Mouse (Mus musculus) stomach, embryonic 15.5 days (tissue): Measurements from ENCODE around the gene Gm27179. TPM values are rescaled to one million over a fixed set of nuclear protein-coding genes. Genes with fewer than 3 reads are reported as not detected.
"Not testable (repeated sequence)": the region's sequence is repeated elsewhere in the genome, so short reads cannot be mapped to it uniquely, and the experiment has no call there.

Experiments used
- ATAC-seq: fragments of 200-750 bp; cut with Nextera tagmentation; 2 replicates; pipeline ENCODE4 v1.8.0; 2017; ENCODE audit warnings: low read depth, moderate number of reproducible peaks, moderate TSS enrichment; ENCODE audit not compliant: insufficient read depth, low FRiP score
- H3K27ac ChIP-seq: fragments of 300-500 bp; sonication (generic); 2 replicates; pipeline ENCODE4 v1.5.1; 2015; ENCODE audit warnings: mild to moderate bottlenecking, inconsistent platforms
- H3K27me3 ChIP-seq: fragments of 300-500 bp; sonication (generic); replicated peaks from 2 replicates; pipeline ENCODE4 v1.6.1; 2015; ENCODE audit warnings: inconsistent platforms
- H3K36me3 ChIP-seq: fragments of 300-500 bp; sonication (generic); 2 replicates; pipeline ENCODE4 v1.6.1; 2015; ENCODE audit warnings: inconsistent platforms
- H3K4me1 ChIP-seq: fragments of 300-500 bp; sonication (generic); 2 replicates; pipeline ENCODE4 v1.6.1; 2015; ENCODE audit warnings: inconsistent platforms
- H3K4me2 ChIP-seq: fragments of 300-500 bp; sonication (generic); 2 replicates; pipeline ENCODE4 v1.6.1; 2015; ENCODE audit warnings: mild to moderate bottlenecking, inconsistent platforms
- H3K4me3 ChIP-seq: fragments of 300-500 bp; sonication (generic); replicated peaks from 2 replicates; pipeline ENCODE4 v1.5.1; 2015; ENCODE audit warnings: inconsistent platforms
- H3K9ac ChIP-seq: fragments of 300-500 bp; sonication (generic); 2 replicates; pipeline ENCODE4 v1.6.1; 2015; ENCODE audit warnings: inconsistent platforms
- H3K9me3 ChIP-seq: fragments of 300-500 bp; sonication (generic); 2 replicates; pipeline ENCODE4 v1.6.1; 2016; ENCODE audit warnings: inconsistent platforms
- WGBS: fragments of 180-500 bp; shearing (Covaris S2); methylation state at CpG from one replicate; pipeline ENCODE4 v1.1.7; 2015; 5-methylcytosine and 5-hydroxymethylcytosine counted together
- polyA plus RNA-seq: library from polyadenylated mRNA; unstranded; fragments of >200 nt; fragmentation: Nextera tagmentation; extraction: Ambion mirVana; gene quantifications from 2 replicates; pipeline ENCODE4 v1.2.1, GENCODE M21; 2015

The Gm27179 gene
- polyA plus RNA-seq: not detected in 2 replicates

- H3K27ac ChIP-seq, H3K27me3 ChIP-seq, H3K4me2 ChIP-seq, ATAC-seq, H3K4me3 ChIP-seq, H3K9ac ChIP-seq, H3K36me3 ChIP-seq, H3K9me3 ChIP-seq, H3K4me1 ChIP-seq: not testable (repeated sequence)
- no CpG with 5 or more reads among the region's 2 CpGs for WGBS
These were observed at the start of gene Gm27179 for GRCm38 (mm10) chr14:69512449-69512848. Gm27179 (minus strand) TSS chr14:69512549.

DNA sequence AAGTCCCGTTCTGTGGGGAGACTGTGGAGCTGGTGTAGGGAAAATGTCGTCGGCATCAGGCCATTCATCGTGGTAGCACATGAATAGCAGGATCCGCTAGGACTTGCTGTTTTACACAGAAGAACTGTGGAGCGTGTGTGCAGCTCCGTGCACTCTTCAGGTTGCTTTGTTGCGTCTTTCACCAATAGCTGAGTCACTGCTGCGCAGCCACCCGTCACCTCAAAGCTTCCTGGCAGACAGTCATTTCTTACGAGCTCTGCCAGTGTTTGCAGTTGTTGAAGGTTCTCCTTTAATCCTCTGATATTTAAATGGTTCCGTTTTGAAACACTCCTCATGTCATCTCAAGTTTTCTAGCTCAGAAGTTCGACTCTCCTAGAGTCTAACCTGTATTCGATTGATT, 45.2 kb upstream of the Gm27179 start:
- not testable (repeated sequence) for H3K4me2 ChIP-seq, H3K27me3 ChIP-seq, ATAC-seq, H3K27ac ChIP-seq, H3K36me3 ChIP-seq, H3K4me1 ChIP-seq, H3K9ac ChIP-seq, H3K9me3 ChIP-seq, H3K4me3 ChIP-seq
- no CpG with 5 or more reads among the region's 14 CpGs for WGBS

DNA sequence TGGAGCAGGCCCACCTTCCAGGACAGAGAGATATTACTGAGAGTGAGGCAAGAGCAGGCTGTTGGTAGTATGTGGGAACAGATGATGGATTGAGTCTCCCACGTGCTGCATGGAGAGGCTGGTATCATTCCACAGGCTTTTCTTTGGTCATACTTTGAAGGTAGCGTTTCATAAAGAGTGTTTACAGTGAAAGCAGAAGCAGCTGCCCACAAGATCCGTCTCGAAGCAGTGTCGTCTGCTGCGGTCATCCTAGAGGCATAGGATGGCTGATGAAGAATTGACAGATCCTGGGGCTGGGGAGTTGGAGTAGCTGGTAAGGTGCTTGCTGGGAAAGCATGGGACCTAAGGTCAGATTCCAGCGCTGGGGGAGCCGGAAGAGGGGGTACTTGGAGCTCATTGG, 44.5 kb upstream of the Gm27179 start:
- H3K9me3 ChIP-seq, H3K4me1 ChIP-seq, ATAC-seq, H3K36me3 ChIP-seq, H3K4me2 ChIP-seq, H3K9ac ChIP-seq, H3K27ac ChIP-seq, H3K27me3 ChIP-seq, H3K4me3 ChIP-seq: not testable (repeated sequence)
- no CpG with 5 or more reads among the region's 8 CpGs for WGBS

DNA sequence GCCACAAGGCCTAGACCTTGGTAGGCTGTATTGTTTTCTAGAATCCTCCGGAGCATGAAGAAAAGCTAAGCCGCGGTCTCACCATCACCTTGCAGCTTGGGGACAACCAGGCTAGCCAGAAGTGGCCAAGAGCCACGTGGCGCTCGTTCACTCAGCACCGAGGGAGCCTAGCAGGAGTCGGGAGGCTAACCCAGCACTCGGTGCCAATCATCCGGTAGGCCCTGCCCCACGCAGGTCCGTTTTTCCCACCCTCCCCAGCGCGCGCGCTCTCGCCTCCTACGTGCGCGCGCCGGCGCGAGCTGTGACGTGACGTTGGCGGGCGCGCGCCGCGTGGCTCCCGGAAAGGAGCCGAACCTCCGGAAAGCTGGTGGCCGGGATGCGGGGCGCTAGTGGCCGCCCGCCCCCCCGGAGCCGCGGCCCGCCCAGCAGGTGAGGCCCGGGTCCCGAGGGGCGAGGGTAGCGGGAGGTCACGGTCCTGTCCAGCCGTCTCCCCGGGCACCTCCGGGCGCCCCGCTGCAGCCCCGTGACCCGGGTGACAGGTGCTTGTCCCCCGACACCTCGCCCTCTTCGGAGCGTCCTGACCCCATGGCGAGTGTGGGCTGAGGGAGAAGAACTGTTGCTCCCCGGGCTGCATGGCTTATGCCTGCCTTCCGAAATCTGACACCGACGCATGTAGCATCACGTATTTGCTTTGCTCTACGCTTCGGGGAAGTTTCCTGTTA, 42.9 kb upstream of the Gm27179 start, which contains the start of gene Entpd4b:
Gene Entpd4b (plus strand): TSS at position 315 of the 722 bp plus-strand sequence.
- H3K9me3 ChIP-seq, H3K4me1 ChIP-seq, H3K4me3 ChIP-seq, H3K4me2 ChIP-seq, H3K9ac ChIP-seq, H3K27me3 ChIP-seq, H3K27ac ChIP-seq, H3K36me3 ChIP-seq: not testable (repeated sequence)
- no CpG with 5 or more reads among the region's 68 CpGs for WGBS
- peak; percentile 95 for ATAC-seq

GRCm38 (mm10) chr14:69547310-69547709, 35.0 kb upstream of the Gm27179 start:
- not testable (repeated sequence) for H3K9me3 ChIP-seq, H3K27ac ChIP-seq, ATAC-seq, H3K4me2 ChIP-seq, H3K36me3 ChIP-seq, H3K4me3 ChIP-seq, H3K9ac ChIP-seq, H3K27me3 ChIP-seq, H3K4me1 ChIP-seq
- no CpG with 5 or more reads among the region's 4 CpGs for WGBS

DNA sequence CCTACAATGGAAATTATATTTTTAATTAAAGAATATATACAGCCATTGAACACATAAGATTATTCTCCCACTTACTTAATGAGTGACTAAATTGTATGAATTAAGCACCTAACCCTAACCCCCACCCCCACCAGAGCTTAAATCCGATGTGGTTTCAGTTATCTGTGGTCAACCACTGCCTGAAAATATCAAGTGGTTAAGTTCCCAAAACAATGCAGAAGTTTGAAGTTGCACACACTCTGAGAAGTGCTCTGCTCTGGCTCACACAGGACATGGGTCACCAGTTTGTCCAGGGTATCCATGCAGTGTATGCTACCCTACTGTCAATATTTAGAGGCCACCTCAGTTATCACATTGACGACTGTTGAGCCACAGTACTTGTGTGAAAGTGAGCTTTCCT, 32.7 kb upstream of the Gm27179 start:
- WGBS: no CpG with 5 or more reads among the region's 2 CpGs
- not testable (repeated sequence) for H3K27me3 ChIP-seq, H3K9me3 ChIP-seq, H3K4me3 ChIP-seq, H3K27ac ChIP-seq, H3K36me3 ChIP-seq, ATAC-seq, H3K4me1 ChIP-seq, H3K4me2 ChIP-seq, H3K9ac ChIP-seq

DNA sequence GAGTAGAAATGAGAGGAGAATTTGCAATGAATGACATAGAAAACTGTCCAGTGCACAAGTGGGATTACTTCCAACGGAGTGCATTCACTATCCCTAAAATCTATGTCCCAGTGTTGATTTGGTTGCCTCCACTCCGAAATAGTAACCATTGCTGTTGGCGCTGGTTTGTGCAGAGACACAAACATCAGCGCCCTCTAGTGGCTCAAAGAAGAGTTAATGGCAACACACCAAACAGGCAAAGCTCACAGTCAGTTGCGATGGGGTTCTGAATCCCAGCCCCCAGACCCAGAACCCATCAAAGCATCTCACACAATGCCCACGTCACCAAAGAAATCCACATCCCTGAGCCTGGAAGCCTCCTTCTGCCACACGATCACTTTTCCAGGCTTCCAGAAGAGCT, 31.7 kb upstream of the Gm27179 start:
- H3K9me3 ChIP-seq, H3K27me3 ChIP-seq: not testable (repeated sequence)

GRCm38 (mm10) chr14:69542695-69543094, 30.3 kb upstream of the Gm27179 start:
- not testable (repeated sequence) for H3K4me3 ChIP-seq, H3K36me3 ChIP-seq, H3K27ac ChIP-seq, H3K9me3 ChIP-seq, H3K27me3 ChIP-seq, H3K9ac ChIP-seq, H3K4me2 ChIP-seq, ATAC-seq, H3K4me1 ChIP-seq
- WGBS: no CpG with 5 or more reads among the region's 7 CpGs

More for the DNA sequence above, 31.7 kb upstream of the Gm27179 start:
- not testable (repeated sequence) for H3K36me3 ChIP-seq, H3K4me2 ChIP-seq, ATAC-seq, H3K4me3 ChIP-seq, H3K4me1 ChIP-seq, H3K27ac ChIP-seq, H3K9ac ChIP-seq
- WGBS: no CpG with 5 or more reads among the region's 7 CpGs

DNA sequence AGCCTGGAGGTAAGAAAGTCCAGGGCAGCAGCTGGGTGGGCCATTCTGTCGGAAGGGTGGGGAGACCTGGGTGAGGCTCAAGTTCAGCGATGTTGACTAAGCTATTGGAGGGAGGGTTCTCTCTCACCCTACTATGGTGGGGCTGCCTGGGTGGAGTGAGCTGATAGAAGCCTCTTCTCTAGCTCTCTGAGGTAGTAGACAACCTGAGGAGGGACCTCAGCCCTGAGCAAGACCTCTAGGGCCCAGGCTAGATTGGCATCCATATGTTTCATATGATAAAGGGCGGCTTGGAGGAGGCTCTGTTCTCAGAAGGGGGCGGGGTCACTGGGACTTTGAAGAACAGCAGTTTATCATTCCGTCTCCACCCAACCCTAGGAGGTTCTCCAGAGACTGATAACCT, 27.8 kb upstream of the Gm27179 start:
- H3K36me3 ChIP-seq, H3K4me1 ChIP-seq, H3K9me3 ChIP-seq, H3K9ac ChIP-seq, H3K27ac ChIP-seq, H3K4me3 ChIP-seq, H3K4me2 ChIP-seq, H3K27me3 ChIP-seq: not testable (repeated sequence)
- WGBS: no CpG with 5 or more reads among the region's 5 CpGs
- peak; percentile 93 for ATAC-seq

- H3K36me3 ChIP-seq, H3K27ac ChIP-seq, H3K27me3 ChIP-seq, H3K4me1 ChIP-seq, H3K9ac ChIP-seq, H3K4me2 ChIP-seq, H3K4me3 ChIP-seq, H3K9me3 ChIP-seq: not testable (repeated sequence)
- no CpG with 5 or more reads among the region's 7 CpGs for WGBS
- ATAC-seq: peak; percentile 89
These were observed 24.2 kb upstream of the Gm27179 start for GRCm38 (mm10) chr14:69536539-69536938.

- not testable (repeated sequence) for H3K27me3 ChIP-seq, H3K36me3 ChIP-seq, H3K4me2 ChIP-seq, H3K9me3 ChIP-seq, H3K4me3 ChIP-seq, H3K9ac ChIP-seq, H3K27ac ChIP-seq, H3K4me1 ChIP-seq
- ATAC-seq: peak; percentile 78; the same call in 1 of the 2 replicates
- no CpG with 5 or more reads among the region's 1 CpGs for WGBS
These were observed 13.9 kb upstream of the Gm27179 start for GRCm38 (mm10) chr14:69526202-69526601.

GRCm38 (mm10) chr14:69523001-69523400, 10.7 kb upstream of the Gm27179 start:
- not testable (repeated sequence) for H3K9me3 ChIP-seq, H3K4me1 ChIP-seq, H3K9ac ChIP-seq, H3K27ac ChIP-seq, H3K4me2 ChIP-seq, H3K27me3 ChIP-seq, H3K36me3 ChIP-seq, H3K4me3 ChIP-seq
- peak; percentile 88; the same call in 1 of the 2 replicates for ATAC-seq
- WGBS: no CpG with 5 or more reads among the region's 1 CpGs

- H3K9me3 ChIP-seq, H3K4me2 ChIP-seq, ATAC-seq, H3K9ac ChIP-seq, H3K27me3 ChIP-seq, H3K4me3 ChIP-seq, H3K27ac ChIP-seq, H3K4me1 ChIP-seq, H3K36me3 ChIP-seq: not testable (repeated sequence)
- WGBS: no CpG with 5 or more reads among the region's 2 CpGs
These were observed 8.5 kb upstream of the Gm27179 start for GRCm38 (mm10) chr14:69520810-69521209.
